Mouse (Mus musculus): ENCODE data around the gene 2310022B05Rik. TPM values are rescaled to one million over a fixed set of nuclear protein-coding genes. Genes with fewer than 3 reads are reported as not detected.

2310022B05Rik gene
- polyA plus RNA-seq (2012; fragmentation: generic; extraction: Trizol), result 102 TPM

GRCm38 (mm10) chr8:124663112-124663873 is at the start of gene 2310022B05Rik:
Gene 2310022B05Rik, minus strand, starts transcription at chr8:124663369.
- Histone ChIP-seq H3ac (ENCODE audit: control insufficient read depth, insufficient read length) (peak within 1 kb of the TSS; percentile 73), H3K4me2 (ENCODE audit: low read depth) (peak within 1 kb of the TSS; percentile 77), H3K79me2 (ENCODE audit: control insufficient read depth, insufficient read depth) (peaks cover 44% of the 10 kb centered on the region), H3K36me3 (ENCODE audit: control insufficient read depth, insufficient read depth) (no peaks in the 10 kb centered on the region), H3K4me3 (peak within 1 kb of the TSS; percentile 68), H3K27me3 (ENCODE audit: control insufficient read depth, insufficient read depth, insufficient read length) (no peaks in the 10 kb centered on the region)
- TF ChIP-seq TCF12 (IDR thresholded peaks at IDR 0.05; ENCODE audit: insufficient read depth, poor library complexity, severe bottlenecking) (no peak), MAX (IDR thresholded peaks at IDR 0.05; ENCODE audit: low read depth) (no peak), POLR2A (IDR thresholded peaks at IDR 0.05; ENCODE audit: insufficient read length, low read depth) (peak; percentile 98), TCF3 (IDR thresholded peaks at IDR 0.05; ENCODE audit: insufficient read length, low read depth) (no peak), MYOD1 (IDR thresholded peaks at IDR 0.05; ENCODE audit: control insufficient read depth in 1 of 3, insufficient read length in 2 of 3, low read depth in 2 of 3) (peak in 1 of 3 experiments; percentile 10), POLR2AphosphoS2 (IDR thresholded peaks at IDR 0.05; ENCODE audit: insufficient read length, low read depth) (peak; percentile 96), CEBPB (IDR thresholded peaks at IDR 0.05; ENCODE audit: insufficient read depth, poor library complexity, severe bottlenecking) (no peak), MYOG (IDR thresholded peaks at IDR 0.05; ENCODE audit: control insufficient read depth in 1 of 3, insufficient read depth in 1 of 3, insufficient read length in 2 of 3, low read depth in 2 of 3) (no peak), USF1 (IDR thresholded peaks at IDR 0.05; ENCODE audit: low read depth) (no peak), E2F4 (IDR thresholded peaks at IDR 0.05; ENCODE audit: insufficient read depth) (no peak), REST (IDR thresholded peaks at IDR 0.05; ENCODE audit: insufficient read depth, insufficient read length) (no peak), SRF (IDR thresholded peaks at IDR 0.05; ENCODE audit: control insufficient read depth, insufficient read length, low read depth) (no peak)

- Histone ChIP-seq H3K4me3 (no peak overlapping the region), H3K4me2 (ENCODE audit: low read depth) (no peak overlapping the region), H3K36me3 (ENCODE audit: control insufficient read depth, insufficient read depth) (peaks cover 11% of the 10 kb centered on the region), H3K79me2 (ENCODE audit: control insufficient read depth, insufficient read depth) (no peaks in the 10 kb centered on the region), H3K27me3 (ENCODE audit: control insufficient read depth, insufficient read depth, insufficient read length) (no peaks in the 10 kb centered on the region), H3ac (ENCODE audit: control insufficient read depth, insufficient read length) (no peak overlapping the region)
- TF ChIP-seq TCF12 (IDR thresholded peaks at IDR 0.05; ENCODE audit: insufficient read depth, poor library complexity, severe bottlenecking) (no peak), MYOD1 (IDR thresholded peaks at IDR 0.05; ENCODE audit: control insufficient read depth in 1 of 3, insufficient read length in 2 of 3, low read depth in 2 of 3) (no peak), TCF3 (IDR thresholded peaks at IDR 0.05; ENCODE audit: insufficient read length, low read depth) (no peak), MYOG (IDR thresholded peaks at IDR 0.05; ENCODE audit: control insufficient read depth in 1 of 3, insufficient read depth in 1 of 3, insufficient read length in 2 of 3, low read depth in 2 of 3) (no peak), E2F4 (IDR thresholded peaks at IDR 0.05; ENCODE audit: insufficient read depth) (no peak), REST (IDR thresholded peaks at IDR 0.05; ENCODE audit: insufficient read depth, insufficient read length) (no peak), SRF (IDR thresholded peaks at IDR 0.05; ENCODE audit: control insufficient read depth, insufficient read length, low read depth) (no peak), USF1 (IDR thresholded peaks at IDR 0.05; ENCODE audit: low read depth) (no peak), CEBPB (IDR thresholded peaks at IDR 0.05; ENCODE audit: insufficient read depth, poor library complexity, severe bottlenecking) (no peak), POLR2AphosphoS2 (IDR thresholded peaks at IDR 0.05; ENCODE audit: insufficient read length, low read depth) (no peak)
These were observed 42.7 kb upstream of the 2310022B05Rik start for GRCm38 (mm10) chr8:124705823-124706222.

- H3K4me3 ChIP-seq, result no peak overlapping the region
- no peaks in the 10 kb centered on the region for H3K79me2 ChIP-seq (ENCODE audit: control insufficient read depth, insufficient read depth)
- peaks cover 10% of the 10 kb centered on the region for H3K36me3 ChIP-seq (ENCODE audit: control insufficient read depth, insufficient read depth)
These were observed 41.2 kb upstream of the 2310022B05Rik start for GRCm38 (mm10) chr8:124704376-124704775.

GRCm38 (mm10) chr8:124703526-124703925 is 40.4 kb upstream of the 2310022B05Rik start:
- Histone ChIP-seq H3ac (ENCODE audit: control insufficient read depth, insufficient read length) (no peak overlapping the region), H3K4me3 (no peak overlapping the region), H3K27me3 (ENCODE audit: control insufficient read depth, insufficient read depth, insufficient read length) (no peaks in the 10 kb centered on the region), H3K36me3 (ENCODE audit: control insufficient read depth, insufficient read depth) (peaks cover 12% of the 10 kb centered on the region), H3K4me2 (ENCODE audit: low read depth) (no peak overlapping the region), H3K79me2 (ENCODE audit: control insufficient read depth, insufficient read depth) (no peaks in the 10 kb centered on the region)
- TF ChIP-seq POLR2A (IDR thresholded peaks at IDR 0.05; ENCODE audit: insufficient read length, low read depth) (no peak), MYOG (IDR thresholded peaks at IDR 0.05; ENCODE audit: control insufficient read depth in 1 of 3, insufficient read depth in 1 of 3, insufficient read length in 2 of 3, low read depth in 2 of 3) (no peak), SRF (IDR thresholded peaks at IDR 0.05; ENCODE audit: control insufficient read depth, insufficient read length, low read depth) (no peak), MYOD1 (IDR thresholded peaks at IDR 0.05; ENCODE audit: control insufficient read depth in 1 of 3, insufficient read length in 2 of 3, low read depth in 2 of 3) (no peak), MAX (IDR thresholded peaks at IDR 0.05; ENCODE audit: low read depth) (no peak), TCF12 (IDR thresholded peaks at IDR 0.05; ENCODE audit: insufficient read depth, poor library complexity, severe bottlenecking) (no peak), USF1 (IDR thresholded peaks at IDR 0.05; ENCODE audit: low read depth) (no peak), REST (IDR thresholded peaks at IDR 0.05; ENCODE audit: insufficient read depth, insufficient read length) (no peak), POLR2AphosphoS2 (IDR thresholded peaks at IDR 0.05; ENCODE audit: insufficient read length, low read depth) (no peak)

More at GRCm38 (mm10) chr8:124704376-124704775, 41.2 kb upstream of the 2310022B05Rik start:
- Histone ChIP-seq H3ac (ENCODE audit: control insufficient read depth, insufficient read length) (no peak overlapping the region), H3K4me2 (ENCODE audit: low read depth) (no peak overlapping the region), H3K27me3 (ENCODE audit: control insufficient read depth, insufficient read depth, insufficient read length) (no peaks in the 10 kb centered on the region)
- TF ChIP-seq CEBPB (IDR thresholded peaks at IDR 0.05; ENCODE audit: insufficient read depth, poor library complexity, severe bottlenecking), result no peak
- no peak for TF ChIP-seq SRF (IDR thresholded peaks at IDR 0.05; ENCODE audit: control insufficient read depth, insufficient read length, low read depth)
- TF ChIP-seq E2F4 (IDR thresholded peaks at IDR 0.05; ENCODE audit: insufficient read depth), result no peak
- TF ChIP-seq TCF12 (IDR thresholded peaks at IDR 0.05; ENCODE audit: insufficient read depth, poor library complexity, severe bottlenecking), result no peak
- no peak for TF ChIP-seq USF1 (IDR thresholded peaks at IDR 0.05; ENCODE audit: low read depth)
- no peak for TF ChIP-seq MAX (IDR thresholded peaks at IDR 0.05; ENCODE audit: low read depth)
- no peak for TF ChIP-seq REST (IDR thresholded peaks at IDR 0.05; ENCODE audit: insufficient read depth, insufficient read length)
- TF ChIP-seq POLR2A (IDR thresholded peaks at IDR 0.05; ENCODE audit: insufficient read length, low read depth), result no peak
- no peak for TF ChIP-seq MYOG (IDR thresholded peaks at IDR 0.05; ENCODE audit: control insufficient read depth in 1 of 3, insufficient read depth in 1 of 3, insufficient read length in 2 of 3, low read depth in 2 of 3)
- TF ChIP-seq POLR2AphosphoS2 (IDR thresholded peaks at IDR 0.05; ENCODE audit: insufficient read length, low read depth), result no peak
